Mouse (Mus musculus) testis, adult 2 months (tissue): ENCODE measurements at regions not wholly inside any gene's neighbourhood (a gene's known extent, or its start where the extent isn't known, plus 50 kb on each side); places are given as distances from the start of the nearest gene placed in this dataset.

ENCODE experiments used
- H3K27ac ChIP-seq: fragments of 200-500 bp; 2 replicates; pipeline ENCODE4 v1.5.1; 2012; ENCODE audit warnings: low read depth, low read length; ENCODE audit not compliant: control insufficient read depth, insufficient read depth
- H3K27me3 ChIP-seq: fragments of 200-500 bp; 2 replicates; pipeline ENCODE4 v1.6.1; 2012; ENCODE audit warnings: mild to moderate bottlenecking, low read length, moderate library complexity; ENCODE audit not compliant: control insufficient read depth, insufficient read depth
- H3K36me3 ChIP-seq: fragments of 200-500 bp; 2 replicates; pipeline ENCODE4 v1.6.1; 2012; ENCODE audit warnings: mild to moderate bottlenecking, low read length; ENCODE audit not compliant: control insufficient read depth, insufficient read depth
- H3K4me1 ChIP-seq: fragments of 200-500 bp; 2 replicates; pipeline ENCODE4 v1.6.1; 2012; ENCODE audit warnings: low read length; ENCODE audit not compliant: control insufficient read depth, insufficient read depth
- H3K4me3 ChIP-seq: fragments of 200-500 bp; 2 replicates; pipeline ENCODE4 v1.5.1; 2012; ENCODE audit warnings: low read depth, mild to moderate bottlenecking, low read length, moderate library complexity, mixed read lengths; ENCODE audit not compliant: control insufficient read depth
- CTCF ChIP-seq: fragments of 200-500 bp; IDR thresholded peaks from 2 replicates; pipeline ENCODE4 v1.5.1; 2012; ENCODE audit warnings: low read depth, mild to moderate bottlenecking, inconsistent platforms, low read length, moderate library complexity; ENCODE audit not compliant: control insufficient read depth, insufficient read depth, insufficient replicate concordance
- POLR2A ChIP-seq: fragments of 200-500 bp; IDR thresholded peaks from 2 replicates; pipeline ENCODE4 v1.6.1; 2012; ENCODE audit warnings: low read depth, mild to moderate bottlenecking, inconsistent platforms, low read length, moderate library complexity; ENCODE audit not compliant: control insufficient read depth

- H3K27me3 ChIP-seq = no peaks in the 10 kb centered on the region
- H3K27ac ChIP-seq = no peak overlapping the region
- no peaks in the 10 kb centered on the region for H3K4me1 ChIP-seq
- no peaks in the 10 kb centered on the region for H3K36me3 ChIP-seq
- TF ChIP-seq POLR2A (no peak), CTCF (no peak)
- H3K4me3 ChIP-seq = no peak overlapping the region
Measured at GRCm38 (mm10) chr8:8870487-8870886, 180.2 kb upstream of the Arglu1 start.

- Histone ChIP-seq H3K4me3 (no peak overlapping the region), H3K27ac (no peak overlapping the region), H3K27me3 (no peaks in the 10 kb centered on the region), H3K36me3 (no peaks in the 10 kb centered on the region), H3K4me1 (no peaks in the 10 kb centered on the region)
- TF ChIP-seq POLR2A (no peak), CTCF (no peak)
Measured at GRCm38 (mm10) chr8:8869338-8869737, 179.0 kb upstream of the Arglu1 start.

DNA sequence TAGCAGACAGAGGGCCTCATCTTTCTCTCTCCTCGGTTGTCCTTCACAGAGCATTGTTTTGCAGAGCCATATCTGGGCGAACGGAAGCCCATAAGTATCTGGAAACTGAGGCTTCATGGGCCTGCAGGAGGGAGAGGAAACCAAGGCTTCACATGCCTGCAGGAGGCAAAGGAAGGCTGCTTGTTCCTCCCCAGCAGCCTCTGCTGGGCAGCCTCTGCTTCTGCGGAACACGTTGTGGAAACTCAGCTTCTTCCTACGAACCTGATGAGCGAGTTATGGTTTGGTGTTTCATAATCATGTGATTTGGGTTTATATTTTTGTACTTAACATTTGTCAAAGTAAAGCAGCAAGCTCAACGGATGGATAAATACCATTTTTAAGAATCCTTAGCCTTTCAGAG is 177.6 kb upstream of the Arglu1 start:
- no peak overlapping the region for H3K27ac ChIP-seq

DNA sequence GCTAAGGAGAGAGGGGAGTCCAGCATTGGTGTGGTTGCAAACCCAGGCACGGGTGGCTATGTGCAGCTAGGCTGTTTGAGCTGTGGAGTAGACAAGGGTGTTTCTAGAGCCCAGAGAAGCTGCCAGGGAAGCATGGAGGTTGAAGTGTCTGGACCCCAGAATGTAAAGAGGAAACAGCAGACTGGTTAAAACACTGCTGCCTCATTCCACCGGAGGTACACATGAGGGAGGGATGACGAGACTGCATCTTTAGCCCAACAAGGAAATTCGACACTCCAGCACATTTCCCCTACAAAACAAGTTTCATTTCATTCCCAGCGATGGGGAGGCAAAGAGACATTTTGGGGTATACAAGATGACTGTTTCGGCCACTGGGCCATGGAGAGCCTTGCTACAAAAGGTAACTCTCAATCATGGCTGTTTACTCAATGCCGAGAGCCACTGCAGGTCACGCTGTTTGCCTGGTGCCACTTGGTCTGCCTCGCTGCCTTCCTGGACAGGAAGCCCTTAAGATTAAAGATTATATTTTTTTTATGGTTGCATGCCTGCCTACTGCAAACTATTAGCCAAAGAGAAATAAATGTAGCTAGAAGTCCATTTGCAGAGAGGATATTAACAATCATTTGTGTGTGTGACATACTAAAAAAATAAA is 176.9 kb upstream of the Arglu1 start:
- H3K36me3 ChIP-seq = no peaks in the 10 kb centered on the region
- H3K4me3 ChIP-seq = no peak overlapping the region
- TF ChIP-seq CTCF = no peak
- no peak for TF ChIP-seq POLR2A
- H3K4me1 ChIP-seq = no peaks in the 10 kb centered on the region
- no peaks in the 10 kb centered on the region for H3K27me3 ChIP-seq
- no peak overlapping the region for H3K27ac ChIP-seq

More for the DNA sequence above, 177.6 kb upstream of the Arglu1 start:
- Histone ChIP-seq H3K27me3 (no peaks in the 10 kb centered on the region), H3K4me1 (no peaks in the 10 kb centered on the region), H3K4me3 (no peak overlapping the region), H3K36me3 (no peaks in the 10 kb centered on the region)
- TF ChIP-seq POLR2A = no peak
- TF ChIP-seq CTCF = no peak

- no peak for TF ChIP-seq POLR2A
- no peak for TF ChIP-seq CTCF
- Histone ChIP-seq H3K27ac (no peak overlapping the region), H3K36me3 (no peaks in the 10 kb centered on the region), H3K4me1 (no peaks in the 10 kb centered on the region), H3K27me3 (no peaks in the 10 kb centered on the region), H3K4me3 (no peak overlapping the region)
Measured at GRCm38 (mm10) chr8:8862767-8863166, 172.4 kb upstream of the Arglu1 start.

- TF ChIP-seq POLR2A = no peak
- no peak for TF ChIP-seq CTCF
- Histone ChIP-seq H3K36me3 (no peaks in the 10 kb centered on the region), H3K4me1 (no peaks in the 10 kb centered on the region), H3K27me3 (no peaks in the 10 kb centered on the region), H3K27ac (no peak overlapping the region), H3K4me3 (no peak overlapping the region)
Measured at GRCm38 (mm10) chr8:8861331-8861940, 171.1 kb upstream of the Arglu1 start.

DNA sequence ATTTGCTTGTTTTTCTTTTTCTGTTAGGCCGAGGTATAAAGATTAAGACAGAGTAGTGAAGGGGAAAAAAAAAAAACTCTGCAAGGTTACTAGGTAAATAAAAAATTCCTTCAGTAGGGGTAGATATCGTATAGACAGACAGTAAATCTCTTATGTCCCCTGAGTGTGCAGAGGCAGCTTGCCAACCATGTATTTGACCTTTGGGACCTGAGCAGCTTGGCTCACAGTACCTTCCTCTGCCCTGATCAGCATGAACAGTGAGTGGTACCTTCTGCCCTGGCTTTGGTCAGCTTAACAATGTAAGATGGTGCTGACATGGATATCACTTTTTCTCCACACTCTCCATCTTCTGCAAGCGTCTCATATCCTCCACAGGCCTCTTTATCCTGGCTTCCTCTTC is 168.3 kb upstream of the Arglu1 start:
- Histone ChIP-seq H3K27ac (no peak overlapping the region), H3K36me3 (no peaks in the 10 kb centered on the region), H3K27me3 (no peaks in the 10 kb centered on the region), H3K4me3 (no peak overlapping the region), H3K4me1 (no peaks in the 10 kb centered on the region)
- no peak for TF ChIP-seq CTCF
- no peak for TF ChIP-seq POLR2A
